Mouse (Mus musculus) cerebellum, postnatal 25 days (tissue): Measurements from ENCODE around the gene Ttll3.
A peak's percentile ranks its signal among the peaks of the same experiment; 100 is the strongest.

Experiments
- DNase-seq, 2 experiments: peaks; one replicate each; pipeline ENCODE4 v3.0.0; 2021; ENCODE audit warnings: mixed read lengths in 2 of 2

Ttll3 gene

GRCm38 (mm10) chr6:113379246-113379645 lies 9.8 kb upstream of the Ttll3 start:
- no peak for DNase-seq

- DNase-seq, result no peak
Observed at GRCm38 (mm10) chr6:113380480-113380879, 8.6 kb upstream of the Ttll3 start.

GRCm38 (mm10) chr6:113384351-113384927 lies 4.6 kb upstream of the Ttll3 start:
- DNase-seq, result peak in 1 of 2 experiments; percentile 33

GRCm38 (mm10) chr6:113385160-113385714 lies 3.8 kb upstream of the Ttll3 start:
- no peak for DNase-seq

GRCm38 (mm10) chr6:113386025-113386424 lies 3.0 kb upstream of the Ttll3 start:
- DNase-seq, result no peak

- DNase-seq, result no peak
Observed at GRCm38 (mm10) chr6:113390715-113391114, 1.7 kb downstream of the Ttll3 start.

GRCm38 (mm10) chr6:113392015-113392386 lies 2.9 kb downstream of the Ttll3 start:
- DNase-seq, result no peak

GRCm38 (mm10) chr6:113392387-113393071 lies 3.5 kb downstream of the Ttll3 start:
- peak; percentile 66 to 72 for DNase-seq

- no peak for DNase-seq
Observed at GRCm38 (mm10) chr6:113393951-113394350, 4.9 kb downstream of the Ttll3 start.

GRCm38 (mm10) chr6:113394811-113395210 lies 5.8 kb downstream of the Ttll3 start:
- DNase-seq, result no peak

- no peak for DNase-seq
Observed at GRCm38 (mm10) chr6:113395501-113395900, 6.4 kb downstream of the Ttll3 start.

GRCm38 (mm10) chr6:113396270-113397030 lies 7.4 kb downstream of the Ttll3 start:
- DNase-seq, result no peak

GRCm38 (mm10) chr6:113402094-113402493 lies 13.0 kb downstream of the Ttll3 start:
- DNase-seq, result peak; percentile 40 to 60

GRCm38 (mm10) chr6:113404649-113405448 lies 15.8 kb downstream of the Ttll3 start:
- no peak for DNase-seq

GRCm38 (mm10) chr6:113405483-113405882 lies 16.4 kb downstream of the Ttll3 start:
- DNase-seq, result no peak

- DNase-seq, result no peak
Observed at GRCm38 (mm10) chr6:113406683-113407082, 17.6 kb downstream of the Ttll3 start.

- no peak for DNase-seq
Observed at GRCm38 (mm10) chr6:113410001-113410400, 20.9 kb downstream of the Ttll3 start.

- peak; percentile 27 to 39 for DNase-seq
Observed at GRCm38 (mm10) chr6:113416416-113416815, 27.4 kb downstream of the Ttll3 start.

GRCm38 (mm10) chr6:113418441-113419198 lies 29.6 kb downstream of the Ttll3 start:
- DNase-seq, result peak; percentile 24 to 48

- peak; percentile 99 to 100 for DNase-seq
Observed at GRCm38 (mm10) chr6:113419199-113419587, 30.1 kb downstream of the Ttll3 start, which contains the start of gene Rpusd3. Rpusd3 (minus strand) TSS chr6:113419340.

- DNase-seq, result no peak
Observed at GRCm38 (mm10) chr6:113423000-113423399, 33.9 kb downstream of the Ttll3 start.

- DNase-seq, result peak in 1 of 2 experiments; percentile 30
Observed at GRCm38 (mm10) chr6:113424187-113424586, 35.1 kb downstream of the Ttll3 start.
